Mouse (Mus musculus): ENCODE data around the gene Muc1. TPM values are rescaled to one million over a fixed set of nuclear protein-coding genes. Genes with fewer than 3 reads are reported as not detected.
A peak's percentile ranks its signal among the peaks of the same experiment; 100 is the strongest.

The Muc1 gene
- polyA plus RNA-seq, 1 experiment from 2014 or later: not detected

GRCm38 (mm10) chr3:89279153-89279890 lies 50.5 kb downstream of the Muc1 start:
- peak overlapping the region; percentile 45; the same call in 1 of the 2 replicates for H3K9ac ChIP-seq
- H3K4me2 ChIP-seq: peak overlapping the region; percentile 69
- H3K36me3 ChIP-seq: no peaks in the 10 kb centered on the region
- H3K4me1 ChIP-seq: peaks cover 49% of the 10 kb centered on the region
- peak overlapping the region; percentile 50 for H3K4me3 ChIP-seq
- WGBS (ENCODE audit: insufficient replicate concordance): 3% methylated on average over 35 of the region's 35 CpGs
- H3K9me3 ChIP-seq (replicated peaks): no peaks in the 10 kb centered on the region
- H3K27me3 ChIP-seq (replicated peaks): peaks cover 83% of the 10 kb centered on the region
- peak overlapping the region; percentile 58 for H3K27ac ChIP-seq
- ATAC-seq: peak; percentile 45

DNA sequence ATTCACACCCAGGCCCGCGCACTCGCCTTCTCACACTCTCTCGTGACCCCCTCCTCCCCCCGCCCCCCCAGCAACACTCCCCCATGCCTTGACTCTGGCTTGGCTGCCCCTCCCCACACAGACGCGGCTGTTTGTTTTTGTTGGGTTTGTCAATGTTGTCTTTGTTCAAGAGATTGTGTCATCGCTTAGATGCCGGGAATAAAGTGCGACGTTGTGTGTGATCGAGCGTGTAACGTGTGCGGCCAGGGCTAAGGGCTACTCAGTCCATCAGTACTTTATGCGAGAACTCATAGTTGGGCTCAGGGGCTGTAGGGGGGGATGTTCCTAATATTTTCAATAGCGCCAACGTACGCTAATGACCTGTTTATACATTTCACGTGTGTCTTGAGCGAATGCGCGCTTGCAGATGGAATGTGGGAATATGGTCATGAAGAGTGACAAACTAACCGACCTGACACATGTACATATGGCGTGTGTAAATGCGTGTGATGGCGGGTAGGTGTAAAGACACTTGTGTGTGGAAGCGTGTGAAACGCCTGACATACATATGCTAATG lies 51.3 kb downstream of the Muc1 start:
- peaks cover 87% of the 10 kb centered on the region for H3K27me3 ChIP-seq (replicated peaks)
- under 1% methylated on average over 29 of the region's 29 CpGs for WGBS (ENCODE audit: insufficient replicate concordance)
- peak overlapping the region; percentile 50 for H3K4me3 ChIP-seq
- H3K4me1 ChIP-seq: peaks cover 49% of the 10 kb centered on the region
- peak overlapping the region; percentile 58; the same call in 1 of the 2 replicates for H3K27ac ChIP-seq
- peak overlapping the region; percentile 69 for H3K4me2 ChIP-seq
- ATAC-seq: no peak
- no peaks in the 10 kb centered on the region for H3K9me3 ChIP-seq (replicated peaks)
- no peak overlapping the region for H3K9ac ChIP-seq
- no peaks in the 10 kb centered on the region for H3K36me3 ChIP-seq

DNA sequence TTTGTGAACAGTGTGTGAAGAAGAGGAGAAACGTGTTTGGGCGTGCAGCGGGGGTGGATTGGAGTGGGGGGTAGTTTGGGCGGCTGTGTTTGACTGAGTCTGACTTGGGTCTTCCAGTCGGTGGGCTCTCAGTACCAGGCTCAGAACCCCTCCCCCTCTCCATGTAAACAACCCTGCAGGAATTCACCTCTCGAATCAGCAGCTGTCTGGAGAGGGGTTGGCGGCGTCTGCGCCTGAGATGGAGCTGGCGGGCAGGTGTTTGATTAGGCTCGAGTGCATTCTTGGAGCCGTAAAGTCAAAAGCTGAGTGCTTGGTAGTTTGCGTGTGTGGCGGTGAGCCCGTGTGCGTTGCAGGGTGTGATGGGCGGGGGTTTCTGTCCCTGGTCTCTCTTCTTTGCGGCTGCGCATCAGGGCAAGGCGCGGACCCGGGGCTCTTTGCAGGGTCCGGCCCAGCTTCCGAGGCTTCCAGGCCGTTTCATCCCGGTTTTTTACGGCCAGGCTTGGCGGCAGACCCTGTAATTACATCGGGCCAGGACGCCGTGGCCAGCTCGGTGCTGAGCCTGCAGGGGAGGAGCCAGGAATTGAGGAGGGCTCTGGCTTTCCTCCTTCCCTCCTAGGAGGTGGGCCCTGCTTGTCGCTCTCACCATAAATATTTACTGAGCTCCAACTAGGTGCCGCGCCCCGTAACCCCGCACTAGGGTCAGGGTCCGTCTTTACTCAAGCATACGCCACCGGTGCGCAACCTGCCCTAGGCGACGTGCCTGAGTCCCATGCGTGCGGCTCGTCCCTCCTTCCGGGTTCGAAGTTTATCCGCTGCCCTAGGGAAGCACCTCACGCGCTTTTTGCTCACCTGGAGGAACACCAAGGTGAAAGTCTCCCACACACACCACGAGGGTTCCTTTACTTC lies 52.0 kb downstream of the Muc1 start, which contains the start of gene Efna1:
Gene Efna1 (minus strand): TSS at position 537 of the 906 bp plus-strand sequence.
- H3K36me3 ChIP-seq: no peaks in the 10 kb centered on the region
- H3K4me2 ChIP-seq: peak within 1 kb of the TSS; percentile 69
- H3K4me3 ChIP-seq: peak within 1 kb of the TSS; percentile 50
- no peak within 1 kb of the TSS for H3K27ac ChIP-seq
- no peak within 1 kb of the TSS for H3K9ac ChIP-seq
- no peaks in the 10 kb centered on the region for H3K9me3 ChIP-seq (replicated peaks)
- H3K27me3 ChIP-seq (replicated peaks): peaks cover 87% of the 10 kb centered on the region
- H3K4me1 ChIP-seq: peaks cover 49% of the 10 kb centered on the region
- 1% methylated on average over 52 of the region's 52 CpGs for WGBS (ENCODE audit: insufficient replicate concordance)
- ATAC-seq: peak; percentile 45

GRCm38 (mm10) chr3:89281579-89282290 lies 52.9 kb downstream of the Muc1 start:
- no peaks in the 10 kb centered on the region for H3K36me3 ChIP-seq
- H3K4me1 ChIP-seq: peaks cover 49% of the 10 kb centered on the region
- H3K4me2 ChIP-seq: peak overlapping the region; percentile 69
- H3K4me3 ChIP-seq: peak overlapping the region; percentile 50
- H3K9me3 ChIP-seq (replicated peaks): no peaks in the 10 kb centered on the region
- no peak overlapping the region for H3K27ac ChIP-seq
- no peak overlapping the region for H3K9ac ChIP-seq
- 14% methylated on average over 20 of the region's 20 CpGs for WGBS (ENCODE audit: insufficient replicate concordance)
- peaks cover 87% of the 10 kb centered on the region for H3K27me3 ChIP-seq (replicated peaks)
- ATAC-seq: no peak

GRCm38 (mm10) chr3:89282291-89282643 lies 53.4 kb downstream of the Muc1 start:
- H3K27ac ChIP-seq: no peak overlapping the region
- no peak overlapping the region for H3K9ac ChIP-seq
- 19% methylated on average over 4 of the region's 4 CpGs for WGBS (ENCODE audit: insufficient replicate concordance)
- peaks cover 82% of the 10 kb centered on the region for H3K27me3 ChIP-seq (replicated peaks)
- H3K4me1 ChIP-seq: peaks cover 45% of the 10 kb centered on the region
- no peaks in the 10 kb centered on the region for H3K36me3 ChIP-seq
- 0 out of 2 replicates have a peak overlapping the region, but pooled peaks have one; percentile 69 for H3K4me2 ChIP-seq
- ATAC-seq: no peak
- H3K4me3 ChIP-seq: no peak overlapping the region
- no peaks in the 10 kb centered on the region for H3K9me3 ChIP-seq (replicated peaks)

MicroRNAs encoded within 50 kb of the gene (microRNA counts, 519-probe panel; counts per million panel counts)
- microRNA mmu-miR-92b: 582 counts per million, percentile 70 among the panel's probes with 10 or more counts

Small RNAs within 50 kb of the gene (microRNA-seq; reads per million reads assigned to microRNA genes)
- 150 reads per million, percentile 51 among the genes with 10 or more reads in this experiment for gene Mir92b

Other genes with a start within 250 kb of the Muc1 start
- gene Rusc1, start 135.7 kb upstream of the Muc1 start, polyA plus RNA-seq (2016; fragmentation: Nextera tagmentation; extraction: Ambion mirVana): 7.7 and 8.8 TPM in 2 replicates
- 0.06 TPM in 1 of 2 replicates, not detected in the other for gene Gm43738, start 128.0 kb upstream of the Muc1 start, polyA plus RNA-seq (2016; fragmentation: Nextera tagmentation; extraction: Ambion mirVana)
- 284 and 291 TPM in 2 replicates for gene Fdps, start 127.1 kb upstream of the Muc1 start, polyA plus RNA-seq (2016; fragmentation: Nextera tagmentation; extraction: Ambion mirVana)
- gene Pklr, start 92.9 kb upstream of the Muc1 start, polyA plus RNA-seq (2016; fragmentation: Nextera tagmentation; extraction: Ambion mirVana): 162 and 171 TPM in 2 replicates
- 0.81 and 0.86 TPM in 2 replicates for gene Hcn3, start 68.9 kb upstream of the Muc1 start, polyA plus RNA-seq (2016; fragmentation: Nextera tagmentation; extraction: Ambion mirVana)
- 21.1 and 21.2 TPM in 2 replicates for gene Clk2, start 64.3 kb upstream of the Muc1 start, polyA plus RNA-seq (2016; fragmentation: Nextera tagmentation; extraction: Ambion mirVana)
- 79.8 and 86.3 TPM in 2 replicates for gene Scamp3, start 51.6 kb upstream of the Muc1 start, polyA plus RNA-seq (2016; fragmentation: Nextera tagmentation; extraction: Ambion mirVana)
- 5.3 and 6.6 TPM in 2 replicates for gene Fam189b, start 45.9 kb upstream of the Muc1 start, polyA plus RNA-seq (2016; fragmentation: Nextera tagmentation; extraction: Ambion mirVana)
- gene Gba, start 26.1 kb upstream of the Muc1 start, polyA plus RNA-seq (2016; fragmentation: Nextera tagmentation; extraction: Ambion mirVana): 26.6 and 26.7 TPM in 2 replicates
- 1.7 and 3.1 TPM in 2 replicates for gene Thbs3, start 13.9 kb upstream of the Muc1 start, polyA plus RNA-seq (2016; fragmentation: Nextera tagmentation; extraction: Ambion mirVana)
- 160 and 167 TPM in 2 replicates for gene Mtx1, start 2.0 kb upstream of the Muc1 start, polyA plus RNA-seq (2016; fragmentation: Nextera tagmentation; extraction: Ambion mirVana)
- 170 and 187 TPM in 2 replicates for gene Krtcap2, start 16.9 kb downstream of the Muc1 start, polyA plus RNA-seq (2016; fragmentation: Nextera tagmentation; extraction: Ambion mirVana)
- 0.31 and 0.38 TPM in 2 replicates for gene Trim46, start 17.3 kb downstream of the Muc1 start, polyA plus RNA-seq (2016; fragmentation: Nextera tagmentation; extraction: Ambion mirVana)
- 72.3 and 73.6 TPM in 2 replicates for gene Dpm3, start 30.3 kb downstream of the Muc1 start, polyA plus RNA-seq (2016; fragmentation: Nextera tagmentation; extraction: Ambion mirVana)
- 19.3 and 21.6 TPM in 2 replicates for gene Slc50a1, start 41.5 kb downstream of the Muc1 start, polyA plus RNA-seq (2016; fragmentation: Nextera tagmentation; extraction: Ambion mirVana)
- 5.2 and 5.3 TPM in 2 replicates for gene Efna1, start 52.1 kb downstream of the Muc1 start, polyA plus RNA-seq (2016; fragmentation: Nextera tagmentation; extraction: Ambion mirVana)
- 0.65 and 1.0 TPM in 2 replicates for gene Efna3, start 93.9 kb downstream of the Muc1 start, polyA plus RNA-seq (2016; fragmentation: Nextera tagmentation; extraction: Ambion mirVana)
- gene Efna4, start 109.0 kb downstream of the Muc1 start, polyA plus RNA-seq (2016; fragmentation: Nextera tagmentation; extraction: Ambion mirVana): 2.1 and 2.3 TPM in 2 replicates
- 14.1 and 14.5 TPM in 2 replicates for gene Adam15, start 120.9 kb downstream of the Muc1 start, polyA plus RNA-seq (2016; fragmentation: Nextera tagmentation; extraction: Ambion mirVana)
- 0.05 and 0.06 TPM in 2 replicates for gene Dcst2, start 132.9 kb downstream of the Muc1 start, polyA plus RNA-seq (2016; fragmentation: Nextera tagmentation; extraction: Ambion mirVana)
- gene Dcst1, start 136.2 kb downstream of the Muc1 start, polyA plus RNA-seq (2016; fragmentation: Nextera tagmentation; extraction: Ambion mirVana): not detected in 2 replicates
- gene Zbtb7b, start 165.7 kb downstream of the Muc1 start, polyA plus RNA-seq (2016; fragmentation: Nextera tagmentation; extraction: Ambion mirVana): 1.2 and 1.6 TPM in 2 replicates
- gene Lenep, start 173.7 kb downstream of the Muc1 start, polyA plus RNA-seq (2016; fragmentation: Nextera tagmentation; extraction: Ambion mirVana): not detected in 2 replicates
- gene Flad1, start 182.8 kb downstream of the Muc1 start, polyA plus RNA-seq (2016; fragmentation: Nextera tagmentation; extraction: Ambion mirVana): 21.6 and 22.9 TPM in 2 replicates
- gene Cks1b, start 189.3 kb downstream of the Muc1 start, polyA plus RNA-seq (2016; fragmentation: Nextera tagmentation; extraction: Ambion mirVana): 310 and 316 TPM in 2 replicates
- 56.8 and 63.3 TPM in 2 replicates for gene Shc1, start 189.4 kb downstream of the Muc1 start, polyA plus RNA-seq (2016; fragmentation: Nextera tagmentation; extraction: Ambion mirVana)
- gene Pygo2, start 201.2 kb downstream of the Muc1 start, polyA plus RNA-seq (2016; fragmentation: Nextera tagmentation; extraction: Ambion mirVana): 22.7 and 23.1 TPM in 2 replicates
- gene Pbxip1, start 207.6 kb downstream of the Muc1 start, polyA plus RNA-seq (2016; fragmentation: Nextera tagmentation; extraction: Ambion mirVana): 8.3 and 9.2 TPM in 2 replicates
- 39.1 and 40.5 TPM in 2 replicates for gene Pmvk, start 225.5 kb downstream of the Muc1 start, polyA plus RNA-seq (2016; fragmentation: Nextera tagmentation; extraction: Ambion mirVana)